Mouse (Mus musculus) midbrain, embryonic 11.5 days (tissue): ENCODE measurements around the gene Alppl2. TPM values are rescaled to one million over a fixed set of nuclear protein-coding genes. Genes with fewer than 3 reads are reported as not detected.
A peak's percentile ranks its signal among the peaks of the same experiment; 100 is the strongest.

Experiments
- ATAC-seq: fragments of 200-750 bp; cut with Nextera tagmentation; 2 replicates; pipeline ENCODE4 v1.8.0; 2017; ENCODE audit warnings: moderate TSS enrichment, moderate library complexity; ENCODE audit not compliant: low FRiP score
- DNase-seq: peaks from one replicate; pipeline ENCODE4 v3.0.0; 2015; ENCODE audit warnings: low spot score; ENCODE audit errors: missing footprints
- H3K27ac ChIP-seq: fragments of 300-500 bp; sonication (generic); 2 replicates; pipeline ENCODE4 v1.5.1; 2014; ENCODE audit warnings: low read depth, low read length
- H3K27me3 ChIP-seq: fragments of 300-500 bp; sonication (generic); 2 replicates; pipeline ENCODE4 v1.6.1; 2014; ENCODE audit warnings: mild to moderate bottlenecking, low read length, moderate library complexity, mixed read lengths; ENCODE audit not compliant: control insufficient read depth, insufficient read depth
- H3K36me3 ChIP-seq: fragments of 300-500 bp; sonication (generic); 2 replicates; pipeline ENCODE4 v1.6.1; 2014; ENCODE audit warnings: mild to moderate bottlenecking, low read length, moderate library complexity, mixed read lengths; ENCODE audit not compliant: control insufficient read depth, insufficient read depth
- H3K4me1 ChIP-seq: fragments of 300-500 bp; sonication (generic); 2 replicates; pipeline ENCODE4 v1.6.1; 2014; ENCODE audit warnings: low read length; ENCODE audit not compliant: control insufficient read depth, insufficient read depth
- H3K4me2 ChIP-seq: fragments of 300-500 bp; sonication (generic); 2 replicates; pipeline ENCODE4 v1.6.1; 2014; ENCODE audit warnings: mild to moderate bottlenecking, moderate library complexity
- H3K4me3 ChIP-seq: fragments of 300-500 bp; sonication (generic); 2 replicates; pipeline ENCODE4 v1.5.1; 2014; ENCODE audit warnings: low read depth, low read length
- H3K9ac ChIP-seq: fragments of 300-500 bp; sonication (generic); 2 replicates; pipeline ENCODE4 v1.6.1; 2014; ENCODE audit warnings: low read length
- H3K9me3 ChIP-seq: fragments of 300-500 bp; sonication (generic); 2 replicates; pipeline ENCODE4 v1.6.1; 2016; ENCODE audit warnings: low read length; ENCODE audit not compliant: control insufficient read depth
- WGBS: fragments of 180-500 bp; shearing (Covaris S2); extraction: QIAGEN DNeasy Blood & Tissue Kit; methylation state at CpG from one replicate; pipeline ENCODE4 v1.1.7; 2014; 5-methylcytosine and 5-hydroxymethylcytosine counted together
- polyA plus RNA-seq: library from polyadenylated mRNA; unstranded; fragments of >200 nt; fragmentation: Nextera tagmentation; extraction: Ambion mirVana; gene quantifications from 2 replicates; pipeline ENCODE4 v1.2.1, GENCODE M21; 2014

Alppl2 gene
- polyA plus RNA-seq, 1 experiment from 2014 or later = not detected

- ATAC-seq = no peak
- H3K4me3 ChIP-seq = no peak overlapping the region
- no peak overlapping the region for H3K9ac ChIP-seq
- no peaks in the 10 kb centered on the region for H3K27me3 ChIP-seq
- no peaks in the 10 kb centered on the region for H3K9me3 ChIP-seq
- H3K4me1 ChIP-seq = no peaks in the 10 kb centered on the region
- no peak for DNase-seq
- H3K4me2 ChIP-seq = no peak overlapping the region
- no peak overlapping the region for H3K27ac ChIP-seq
- H3K36me3 ChIP-seq = no peaks in the 10 kb centered on the region
Observed at GRCm38 (mm10) chr1:87060913-87061312, 28.8 kb downstream of the Alppl2 start.

- no peaks in the 10 kb centered on the region for H3K9me3 ChIP-seq
- H3K36me3 ChIP-seq = no peaks in the 10 kb centered on the region
- H3K4me2 ChIP-seq = no peak overlapping the region
- H3K27me3 ChIP-seq = no peaks in the 10 kb centered on the region
- ATAC-seq (no peak), DNase-seq (no peak)
- no peak overlapping the region for H3K27ac ChIP-seq
- no peak overlapping the region for H3K4me3 ChIP-seq
- 86% methylated on average over 8 of the region's 8 CpGs for WGBS
- H3K4me1 ChIP-seq = no peaks in the 10 kb centered on the region
- no peak overlapping the region for H3K9ac ChIP-seq
Observed at GRCm38 (mm10) chr1:87059042-87059665, 30.6 kb downstream of the Alppl2 start.

- H3K9me3 ChIP-seq = no peaks in the 10 kb centered on the region
- H3K9ac ChIP-seq = no peak overlapping the region
- DNase-seq (no peak), ATAC-seq (no peak)
- H3K4me2 ChIP-seq = no peak overlapping the region
- 80% methylated on average over 4 of the region's 4 CpGs for WGBS
- H3K27me3 ChIP-seq = no peaks in the 10 kb centered on the region
- no peak overlapping the region for H3K4me3 ChIP-seq
- H3K36me3 ChIP-seq = no peaks in the 10 kb centered on the region
- H3K4me1 ChIP-seq = no peaks in the 10 kb centered on the region
- no peak overlapping the region for H3K27ac ChIP-seq
Observed at GRCm38 (mm10) chr1:87057075-87057474, 32.7 kb downstream of the Alppl2 start.

- Histone ChIP-seq H3K27me3 (no peaks in the 10 kb centered on the region), H3K4me2 (no peak overlapping the region), H3K27ac (no peak overlapping the region), H3K4me1 (no peaks in the 10 kb centered on the region), H3K4me3 (no peak overlapping the region), H3K9ac (no peak overlapping the region), H3K36me3 (no peaks in the 10 kb centered on the region), H3K9me3 (no peaks in the 10 kb centered on the region)
- no peak for DNase-seq
- WGBS = 84% methylated on average over 4 of the region's 4 CpGs
- ATAC-seq = no peak
Observed at GRCm38 (mm10) chr1:87051369-87051768, 38.4 kb downstream of the Alppl2 start.

- no peak overlapping the region for H3K4me2 ChIP-seq
- no peak overlapping the region for H3K27ac ChIP-seq
- H3K9me3 ChIP-seq = no peaks in the 10 kb centered on the region
- no peak overlapping the region for H3K9ac ChIP-seq
- ATAC-seq = no peak
- 100% methylated on average over 1 of the region's 1 CpGs for WGBS
- no peak for DNase-seq
- H3K4me3 ChIP-seq = no peak overlapping the region
- no peaks in the 10 kb centered on the region for H3K27me3 ChIP-seq
- no peaks in the 10 kb centered on the region for H3K36me3 ChIP-seq
- H3K4me1 ChIP-seq = no peaks in the 10 kb centered on the region
Observed at GRCm38 (mm10) chr1:87050700-87051099, 39.0 kb downstream of the Alppl2 start.

GRCm38 (mm10) chr1:87050072-87050471, 39.7 kb downstream of the Alppl2 start:
- Histone ChIP-seq H3K4me1 (no peaks in the 10 kb centered on the region), H3K4me2 (no peak overlapping the region), H3K27me3 (no peaks in the 10 kb centered on the region), H3K4me3 (no peak overlapping the region), H3K9me3 (no peaks in the 10 kb centered on the region), H3K9ac (no peak overlapping the region), H3K27ac (no peak overlapping the region), H3K36me3 (no peaks in the 10 kb centered on the region)
- whole genome bisulfite sequencing = 69% methylated on average over 3 of the region's 3 CpGs
- no peak for DNase-seq
- ATAC-seq = no peak

GRCm38 (mm10) chr1:87041814-87042438, 47.8 kb downstream of the Alppl2 start:
- H3K36me3 ChIP-seq = no peaks in the 10 kb centered on the region

GRCm38 (mm10) chr1:87041119-87041518, 48.6 kb downstream of the Alppl2 start:
- Histone ChIP-seq H3K4me3 (no peak overlapping the region), H3K4me1 (peaks cover 4% of the 10 kb centered on the region), H3K9me3 (no peaks in the 10 kb centered on the region), H3K4me2 (no peak overlapping the region), H3K27me3 (no peaks in the 10 kb centered on the region), H3K27ac (no peak overlapping the region), H3K36me3 (no peaks in the 10 kb centered on the region), H3K9ac (no peak overlapping the region)
- 37% methylated on average over 3 of the region's 3 CpGs for WGBS
- ATAC-seq (0 out of 2 replicates have a peak, but pooled peaks have one; percentile 47), DNase-seq (peak; percentile 93)

More at GRCm38 (mm10) chr1:87041814-87042438, 47.8 kb downstream of the Alppl2 start:
- H3K4me3 ChIP-seq = no peak overlapping the region
- DNase-seq (peak; percentile 96), ATAC-seq (peak; percentile 79)
- 0% methylated on average over 1 of the region's 1 CpGs for WGBS
- H3K27me3 ChIP-seq = no peaks in the 10 kb centered on the region
- H3K9ac ChIP-seq = no peak overlapping the region
- no peak overlapping the region for H3K27ac ChIP-seq
- no peak overlapping the region for H3K4me2 ChIP-seq
- H3K4me1 ChIP-seq = no peaks in the 10 kb centered on the region
- no peaks in the 10 kb centered on the region for H3K9me3 ChIP-seq

GRCm38 (mm10) chr1:87038477-87039070, 51.2 kb downstream of the Alppl2 start:
- Histone ChIP-seq H3K27ac (no peak overlapping the region), H3K9ac (no peak overlapping the region), H3K36me3 (no peaks in the 10 kb centered on the region), H3K4me3 (no peak overlapping the region), H3K27me3 (no peaks in the 10 kb centered on the region), H3K9me3 (no peaks in the 10 kb centered on the region), H3K4me1 (peaks cover 17% of the 10 kb centered on the region), H3K4me2 (no peak overlapping the region)
- 89% methylated on average over 2 of the region's 2 CpGs for WGBS
- ATAC-seq (no peak), DNase-seq (no peak)
